Comparison of ENCODE assay signal across 16 mouse cellular contexts in genomic region chr2:78718550-78718949, GRCm38 (mm10).
DNase-seq lines count a peak whose midpoint lies in the region; ATAC-seq lines count a peak whose summit lies in the region.
"Had no signal": no experiment of that assay in that cellular context is flagged by ENCODE, and none has a peak within 500 bp of the region (broad histone marks: within the 10 kb centered on the region; RNA-seq: fewer than 3 reads in every experiment).

No protein-coding gene starts in this region.

- H3K9me3 ChIP-seq in lung, embryonic 16.5 days (ENCODE audit: control insufficient read depth, low read length), result no peaks in the 10 kb centered on the region
- H3K9me3 ChIP-seq in forebrain, embryonic 14.5 days (replicated peaks; ENCODE audit: control insufficient read depth, low read length), result no peaks in the 10 kb centered on the region
- H3K9me3 ChIP-seq in neural tube, embryonic 14.5 days (ENCODE audit: control insufficient read depth, low read length), result no peaks in the 10 kb centered on the region
- H3K9me3 ChIP-seq: embryonic facial prominence, embryonic 12.5 days; G1E; hindbrain, embryonic 10.5 days had no signal

- peak; percentile 23; the same call in 1 of the 2 replicates for ATAC-seq in lung, embryonic 16.5 days (ENCODE audit: low read depth)
- peak; percentile 42; the same call in 1 of the 2 replicates for ATAC-seq in forebrain, embryonic 14.5 days
- peak; percentile 49; the same call in 1 of the 2 replicates for ATAC-seq in neural tube, embryonic 14.5 days (ENCODE audit: low read depth)

- no peak overlapping the region for H3K9ac ChIP-seq in lung, embryonic 16.5 days (ENCODE audit: low read length)
- H3K9ac ChIP-seq in forebrain, embryonic 14.5 days (ENCODE audit: low read length), result no peak overlapping the region
- H3K9ac ChIP-seq in neural tube, embryonic 14.5 days (replicated peaks; ENCODE audit: low read depth, low read length), result no peak overlapping the region
- H3K9ac ChIP-seq: embryonic facial prominence, embryonic 12.5 days had no signal

- no peak overlapping the region for H3K27ac ChIP-seq in lung, embryonic 16.5 days (ENCODE audit: low read length)
- no peak overlapping the region for H3K27ac ChIP-seq in forebrain, embryonic 14.5 days (ENCODE audit: low read depth, low read length)
- no peak overlapping the region for H3K27ac ChIP-seq in neural tube, embryonic 14.5 days (ENCODE audit: low read depth, low read length)
- H3K27ac ChIP-seq: embryonic facial prominence, embryonic 12.5 days; hindbrain, embryonic 10.5 days; left cerebral cortex, adult 2 months had no signal

- peak; percentile 12 for DNase-seq in adrenal gland, adult 2 months
- no peak for DNase-seq in adrenal gland, adult (ENCODE audit: inconsistent age in 2 of 2, low spot score in 1 of 2)
- DNase-seq in lung, postnatal 25 days (ENCODE audit: low spot score), result no peak
- peak; percentile 37 for DNase-seq in forebrain, embryonic 14.5 days (ENCODE audit: low spot score)
- DNase-seq in spleen, postnatal 14 days (ENCODE audit: low spot score in 2 of 2), result no peak
- no peak for DNase-seq in ovary, postnatal 14 days (ENCODE audit: low spot score)
- DNase-seq: cerebellum, adult 11 months; kidney, postnatal 14 days; lung, postnatal 4 days; right cerebral cortex, postnatal 25 days had no signal

- H3K4me3 ChIP-seq in lung, embryonic 16.5 days (ENCODE audit: low read length), result no peak overlapping the region
- H3K4me3 ChIP-seq in forebrain, embryonic 14.5 days (ENCODE audit: low read depth, low read length), result no peak overlapping the region
- H3K4me3 ChIP-seq in neural tube, embryonic 14.5 days (ENCODE audit: low read depth, low read length), result no peak overlapping the region
- H3K4me3 ChIP-seq: embryonic facial prominence, embryonic 12.5 days; hindbrain, embryonic 10.5 days; left cerebral cortex, adult 2 months had no signal

- H3K4me2 ChIP-seq in lung, embryonic 16.5 days (ENCODE audit: low read depth, low read length), result no peak overlapping the region
- no peak overlapping the region for H3K4me2 ChIP-seq in forebrain, embryonic 14.5 days (ENCODE audit: low read length)
- no peak overlapping the region for H3K4me2 ChIP-seq in neural tube, embryonic 14.5 days (ENCODE audit: low read depth, low read length)
- H3K4me2 ChIP-seq: embryonic facial prominence, embryonic 12.5 days had no signal

- 0 out of 2 replicates have a peak, but pooled peaks cover under 1% of the 10 kb centered on the region for H3K4me1 ChIP-seq in lung, embryonic 16.5 days (replicated peaks; ENCODE audit: control insufficient read depth, insufficient read depth, low read length)
- H3K4me1 ChIP-seq in forebrain, embryonic 14.5 days (ENCODE audit: control insufficient read depth, insufficient read depth, low read length), result no peaks in the 10 kb centered on the region
- no peaks in the 10 kb centered on the region for H3K4me1 ChIP-seq in neural tube, embryonic 14.5 days (ENCODE audit: control insufficient read depth, insufficient read depth, low read length)
- H3K4me1 ChIP-seq: embryonic facial prominence, embryonic 12.5 days; hindbrain, embryonic 10.5 days had no signal

- H3K36me3 ChIP-seq in lung, embryonic 16.5 days (ENCODE audit: control insufficient read depth, insufficient read depth, low read length), result no peaks in the 10 kb centered on the region
- no peaks in the 10 kb centered on the region for H3K36me3 ChIP-seq in forebrain, embryonic 14.5 days (ENCODE audit: control insufficient read depth, insufficient read depth, low read length)
- no peaks in the 10 kb centered on the region for H3K36me3 ChIP-seq in neural tube, embryonic 14.5 days (ENCODE audit: control insufficient read depth, insufficient read depth, low read length)
- H3K36me3 ChIP-seq: embryonic facial prominence, embryonic 12.5 days; G1E; hindbrain, embryonic 10.5 days had no signal

- H3K27me3 ChIP-seq in lung, embryonic 16.5 days (ENCODE audit: control insufficient read depth, insufficient read depth, low read depth, low read length), result no peaks in the 10 kb centered on the region
- no peaks in the 10 kb centered on the region for H3K27me3 ChIP-seq in forebrain, embryonic 14.5 days (replicated peaks; ENCODE audit: control insufficient read depth, insufficient read depth, low read length)
- H3K27me3 ChIP-seq in neural tube, embryonic 14.5 days (ENCODE audit: control insufficient read depth, insufficient read depth, low read length), result no peaks in the 10 kb centered on the region
- H3K27me3 ChIP-seq: embryonic facial prominence, embryonic 12.5 days had no signal

- WGBS in lung, embryonic 16.5 days, result 46% methylated on average over 1 of the region's 1 CpGs
- 58% methylated on average over 1 of the region's 1 CpGs for WGBS in forebrain, embryonic 14.5 days
- WGBS in neural tube, embryonic 14.5 days, result 40% methylated on average over 1 of the region's 1 CpGs

Comparison
In these comparisons a context has a peak if more than half of its experiments do, and no peak if none do; other contexts are left out.
1. DNase-seq: peak in adrenal gland, adult 2 months (single experiment) and forebrain, embryonic 14.5 days (single experiment); none in adrenal gland, adult (0 of 2), lung, postnatal 25 days (single experiment), spleen, postnatal 14 days (0 of 2) and ovary, postnatal 14 days (single experiment).
2. Peak in every context shown above with its lines, with median percentiles within 50 percentile points of each other: ATAC-seq.